Mouse (Mus musculus) heart, postnatal 4 days (tissue): Measurements from ENCODE around the gene Phb2. TPM values are rescaled to one million over a fixed set of nuclear protein-coding genes. Genes with fewer than 3 reads are reported as not detected.
"Not testable (repeated sequence)": the region's sequence is repeated elsewhere in the genome, so short reads cannot be mapped to it uniquely, and the experiment has no call there.

Experiments
- DNase-seq: peaks from one replicate; pipeline ENCODE4 v3.0.0; 2021
- total RNA-seq, 2 experiments: library from RNA; stranded (reverse); gene quantifications; 2 replicates each; pipeline ENCODE4 v1.2.3; 2021

Phb2 gene
- total RNA-seq: 100 to 1,000 TPM; 398 to 399 TPM

DNA sequence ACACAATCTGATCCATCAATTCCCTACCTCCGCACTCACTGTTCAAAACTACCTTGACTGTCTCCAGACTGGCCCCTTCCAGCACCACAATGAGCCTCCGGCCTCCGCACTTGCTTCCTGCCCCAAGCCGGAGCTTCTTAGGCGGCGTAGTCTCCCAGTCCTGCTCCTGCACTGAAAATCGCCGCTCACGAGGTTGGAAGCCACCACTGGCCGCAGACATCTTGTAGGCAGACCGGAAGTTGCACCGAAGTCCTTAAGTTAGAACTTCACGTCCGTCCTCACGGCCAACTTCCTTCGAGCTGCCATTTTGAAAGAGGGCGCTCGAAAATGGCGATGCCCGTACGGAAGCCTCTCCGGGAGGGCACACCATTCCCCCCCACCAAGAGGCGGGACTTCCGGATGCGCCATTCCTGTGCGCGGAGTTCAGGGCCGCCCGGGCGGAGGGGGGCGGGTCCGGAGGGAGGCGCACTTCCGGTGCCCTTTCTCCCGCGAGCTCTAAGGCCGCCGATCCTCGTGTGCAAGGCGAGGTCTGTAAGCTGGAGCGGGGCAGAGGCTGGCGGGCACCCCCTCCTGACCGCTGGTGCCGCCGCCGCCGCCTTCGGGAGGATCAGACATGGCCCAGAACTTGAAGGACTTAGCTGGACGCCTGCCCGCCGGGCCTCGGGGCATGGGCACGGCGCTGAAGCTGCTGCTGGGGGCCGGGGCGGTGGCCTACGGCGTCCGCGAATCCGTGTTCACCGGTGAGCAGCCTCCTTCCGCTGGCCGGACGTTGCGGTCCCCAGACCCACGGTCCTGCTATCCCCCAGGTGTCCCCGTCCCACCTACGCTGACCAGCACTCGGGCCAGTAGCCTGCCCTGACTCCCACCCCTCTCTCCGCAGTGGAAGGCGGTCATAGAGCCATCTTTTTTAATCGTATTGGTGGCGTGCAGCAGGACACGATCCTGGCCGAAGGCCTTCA is at the start of gene Phb2, which contains the start of gene Emg1:
Gene Phb2 (plus strand): TSS at position 513 of the 959 bp plus-strand sequence.
Gene Emg1 (minus strand): TSS at position 355 of the 959 bp plus-strand sequence.
- peak; percentile 99 for DNase-seq

DNA sequence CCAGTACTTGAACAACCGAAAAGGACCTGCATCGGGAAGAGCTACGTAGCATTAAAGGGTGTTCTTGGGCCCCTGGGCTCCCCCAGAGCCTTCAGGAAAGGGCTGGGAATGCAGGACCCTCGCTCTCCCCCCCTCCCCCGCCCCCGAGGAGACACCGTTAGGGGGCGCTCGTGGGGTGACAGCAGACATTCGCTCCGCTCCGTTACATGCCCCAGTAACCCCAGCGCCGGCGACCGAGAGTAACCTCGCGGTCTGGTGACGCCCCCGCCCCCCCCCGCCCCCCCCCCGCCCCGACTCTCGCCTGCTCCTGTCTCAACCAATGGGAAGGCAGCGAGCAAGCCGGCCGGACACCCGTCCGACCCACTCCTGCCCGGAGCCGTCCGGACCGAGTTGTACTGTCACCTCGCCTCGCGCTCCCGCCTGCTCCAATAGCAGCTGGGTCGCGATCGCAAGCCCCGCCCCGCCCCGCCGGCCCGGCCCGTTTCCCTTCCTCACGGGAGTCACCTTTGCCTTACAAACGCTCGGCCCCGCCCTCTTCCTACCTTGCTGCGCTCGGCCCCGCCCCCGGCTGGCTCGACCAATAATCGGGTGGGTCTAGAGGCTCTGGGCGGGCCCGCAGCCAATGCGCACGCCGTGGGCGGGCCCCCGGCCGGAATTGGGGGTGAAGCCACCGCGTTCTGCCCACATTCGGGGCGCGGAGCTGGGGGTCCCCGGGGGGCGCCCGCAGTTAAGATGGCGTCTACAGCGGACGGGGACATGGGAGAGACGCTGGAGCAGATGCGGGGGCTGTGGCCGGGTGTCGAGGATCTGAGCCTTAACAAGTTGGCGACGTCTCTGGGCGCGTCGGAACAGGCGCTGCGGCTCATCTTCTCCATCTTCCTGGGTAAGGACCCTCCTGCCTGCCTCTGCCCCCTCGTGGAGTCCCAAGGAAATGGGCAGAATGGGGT is 49.4 kb upstream of the Phb2 start, which contains the start of gene Lpcat3:
Gene Lpcat3 (plus strand): TSS at position 551 of the 947 bp plus-strand sequence.
- DNase-seq: peak; percentile 99

GRCm38 (mm10) chr6:124663424-124663795 is 48.7 kb upstream of the Phb2 start:
- no peak for DNase-seq

DNA sequence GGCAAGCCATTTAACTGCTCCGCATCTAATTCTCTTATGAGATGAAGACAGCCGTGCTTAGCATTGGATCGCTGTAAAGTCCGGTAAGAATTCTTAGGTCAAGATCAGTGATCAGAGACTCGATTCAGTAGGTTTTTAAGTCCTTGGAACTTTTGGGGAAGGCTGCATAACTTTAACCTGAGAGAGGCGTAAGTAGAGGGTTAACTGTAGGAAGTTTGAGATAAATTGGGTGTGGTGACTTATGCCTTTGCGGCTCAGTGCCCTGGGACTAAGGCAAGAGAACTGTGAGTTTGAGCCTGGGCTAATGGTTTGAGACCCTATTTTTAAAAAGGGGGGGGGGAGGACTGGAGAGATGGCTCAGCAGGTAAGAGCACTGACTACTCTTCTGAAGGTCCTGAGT is 47.9 kb upstream of the Phb2 start:
- DNase-seq: no peak

- no peak for DNase-seq
These were observed 47.1 kb upstream of the Phb2 start for GRCm38 (mm10) chr6:124665011-124665410.

- DNase-seq: no peak
These were observed 42.8 kb upstream of the Phb2 start for GRCm38 (mm10) chr6:124669234-124669859.

DNA sequence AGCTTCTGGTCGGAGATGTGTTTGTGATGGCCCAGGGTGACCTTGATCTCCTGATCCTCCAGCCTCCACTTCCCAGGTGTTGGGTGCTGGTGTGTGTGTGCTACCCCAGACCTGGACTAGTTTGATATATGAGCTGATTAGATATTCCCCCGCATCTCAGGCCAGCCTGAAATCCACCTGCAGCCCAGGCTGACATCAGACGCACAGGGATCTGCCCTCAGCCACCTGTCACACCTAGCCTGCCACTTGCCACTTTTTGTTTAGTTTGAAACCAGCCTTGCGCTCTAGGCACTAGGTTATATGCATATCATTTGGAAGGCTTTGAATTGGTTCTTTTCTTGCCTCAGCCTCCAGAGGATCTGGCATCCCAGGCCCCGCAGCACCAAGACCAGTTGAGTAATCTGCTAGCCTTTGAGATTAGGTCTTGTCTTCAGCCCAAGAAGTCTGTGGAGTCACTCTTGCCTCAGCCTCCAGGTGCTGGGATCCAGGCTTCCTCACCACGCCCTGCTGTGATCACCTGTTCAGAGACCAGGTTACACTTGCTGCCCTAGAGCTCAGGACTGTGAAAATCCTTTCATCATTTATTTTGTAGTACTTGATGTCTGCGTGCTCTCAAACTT is 41.7 kb upstream of the Phb2 start:
- DNase-seq: no peak

DNA sequence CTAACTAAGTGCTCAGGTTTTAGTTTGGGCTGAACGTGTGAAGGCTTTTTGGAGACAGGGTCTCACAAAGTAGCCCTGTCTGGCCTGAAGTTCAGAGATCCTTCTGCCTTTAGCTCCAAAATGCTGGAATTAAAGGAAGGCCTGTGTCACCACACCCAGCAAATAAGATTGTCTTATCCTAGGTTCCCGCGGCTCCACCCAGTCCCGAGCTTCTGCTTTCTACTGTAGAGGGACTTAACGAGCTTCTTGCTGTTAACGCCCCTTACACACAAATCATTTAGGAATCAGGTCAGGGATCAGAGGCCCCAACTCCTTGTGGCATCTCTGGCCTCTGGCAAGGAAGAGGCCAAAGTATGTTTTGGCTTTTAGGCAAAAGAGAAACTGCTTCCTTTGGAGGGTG is 40.0 kb upstream of the Phb2 start:
- DNase-seq: no peak

DNA sequence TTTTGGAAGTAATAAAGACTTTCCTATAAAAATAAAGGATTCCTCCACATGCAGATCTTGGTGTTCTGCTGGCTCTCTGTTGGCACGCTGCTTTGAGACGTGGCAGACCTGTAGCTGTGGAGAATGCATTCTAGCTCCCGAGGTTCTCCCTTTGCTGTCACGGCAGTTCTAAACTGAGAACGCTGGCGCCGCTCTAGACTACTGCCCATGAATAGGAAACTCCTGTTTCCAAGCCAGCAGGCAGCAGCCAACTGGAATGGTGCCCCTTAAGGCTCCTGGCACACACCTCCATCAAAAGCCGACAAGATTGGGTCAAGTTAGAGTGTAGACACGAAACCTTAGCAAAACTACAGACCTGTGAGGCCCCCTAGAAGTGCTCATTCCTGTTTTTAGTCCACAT is 38.5 kb upstream of the Phb2 start:
- peak; percentile 63 for DNase-seq

- no peak for DNase-seq
These were observed 37.5 kb upstream of the Phb2 start for GRCm38 (mm10) chr6:124674591-124674990.

- no peak for DNase-seq
These were observed 36.0 kb upstream of the Phb2 start for GRCm38 (mm10) chr6:124676171-124676570.

DNA sequence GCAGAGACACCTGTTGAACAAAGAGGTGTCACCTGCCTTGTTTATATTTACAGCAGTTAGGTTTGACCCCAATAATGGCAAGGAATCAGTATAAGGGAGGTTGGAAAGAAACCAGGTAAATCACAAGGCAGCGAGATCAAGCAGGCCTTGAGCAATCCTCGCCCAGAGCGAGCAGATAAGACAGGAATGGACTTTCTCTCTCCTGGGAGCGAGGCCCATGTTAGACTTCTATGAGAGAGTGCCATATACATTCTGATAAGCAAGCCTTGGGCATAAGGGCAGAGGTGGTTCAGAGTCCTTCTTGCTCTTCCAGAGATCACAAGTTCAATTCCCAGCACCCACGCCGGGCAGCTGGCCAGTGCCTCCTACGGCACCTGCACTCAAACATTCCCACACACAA is 33.4 kb upstream of the Phb2 start:
- DNase-seq: no peak

- no peak for DNase-seq
These were observed 32.6 kb upstream of the Phb2 start for GRCm38 (mm10) chr6:124679486-124679885.

GRCm38 (mm10) chr6:124682291-124682690 is 29.8 kb upstream of the Phb2 start:
- DNase-seq: not testable (repeated sequence)

DNA sequence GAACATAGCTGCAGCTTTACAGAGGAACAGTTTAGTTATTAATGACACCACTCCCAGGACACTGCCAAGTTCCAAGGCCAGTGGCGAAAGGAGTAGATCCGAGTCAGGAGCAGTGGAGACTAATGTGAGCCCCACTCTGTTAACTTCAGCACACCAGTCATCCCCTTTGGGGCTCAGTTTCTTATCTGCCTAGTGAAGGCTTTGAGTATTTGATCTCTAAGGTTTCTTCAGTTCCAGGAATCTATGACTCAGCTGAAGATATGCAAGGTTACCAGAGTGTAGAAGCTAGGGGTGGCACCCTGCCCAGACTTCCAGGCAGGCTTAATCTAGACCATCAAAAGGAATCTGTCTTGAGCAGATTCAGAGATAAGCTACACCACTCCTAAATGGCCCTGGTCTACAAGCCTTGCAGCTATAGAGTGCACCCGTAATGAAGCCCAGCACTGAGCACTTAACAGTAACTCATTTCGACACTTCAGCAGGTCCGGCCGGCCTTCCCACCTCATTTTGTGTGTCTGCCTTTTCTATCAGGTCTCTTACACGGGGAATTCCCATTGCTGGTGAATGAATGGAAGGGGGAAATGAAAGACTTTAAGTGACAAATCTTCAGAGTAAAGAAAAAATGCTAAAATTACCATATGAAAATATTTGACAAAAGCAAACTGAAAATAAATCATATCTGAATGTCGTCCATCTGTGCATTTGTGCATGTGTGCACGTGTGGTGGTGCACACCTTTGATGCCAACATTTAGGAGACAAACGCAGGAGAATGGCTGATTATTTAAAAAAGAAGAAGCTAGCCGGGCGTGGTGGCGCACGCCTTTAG is 28.3 kb upstream of the Phb2 start:
- DNase-seq: no peak

GRCm38 (mm10) chr6:124685606-124686386 is 26.3 kb upstream of the Phb2 start:
- no peak for DNase-seq

- not testable (repeated sequence) for DNase-seq
These were observed 25.5 kb upstream of the Phb2 start for GRCm38 (mm10) chr6:124686644-124687043.

GRCm38 (mm10) chr6:124688151-124688758 is 23.9 kb upstream of the Phb2 start:
- no peak for DNase-seq

GRCm38 (mm10) chr6:124689011-124689410 is 23.1 kb upstream of the Phb2 start:
- no peak for DNase-seq

DNA sequence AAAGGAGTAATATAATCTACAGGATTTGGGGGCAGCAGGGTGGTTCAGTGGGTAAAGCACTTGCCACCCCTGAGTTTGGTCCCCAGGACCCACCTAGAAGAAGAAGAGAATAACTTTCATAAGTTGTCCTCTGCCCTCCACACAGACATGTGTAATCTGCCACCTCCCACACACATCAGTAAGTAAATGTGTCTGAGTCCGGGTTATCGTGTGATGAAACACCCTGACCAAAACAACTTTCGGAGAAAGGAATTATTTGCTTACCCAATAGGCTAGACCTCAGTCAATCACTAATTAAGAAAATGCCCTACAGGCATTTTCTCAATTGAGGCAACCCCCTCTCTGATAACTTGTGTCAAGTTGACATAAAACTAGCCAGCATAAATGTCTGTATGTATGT is 21.6 kb upstream of the Phb2 start:
- no peak for DNase-seq
